Mouse (Mus musculus) G1E (cell line): ENCODE measurements around the gene Adcy9.

Source experiments
- CTCF ChIP-seq: IDR thresholded peaks from 2 replicates; pipeline ENCODE4 v1.5.1; 2012; ENCODE audit warnings: low read depth, low read length, inconsistent platforms, mixed read lengths
- GATA1 ChIP-seq: IDR thresholded peaks from 2 replicates; pipeline ENCODE4 v1.6.1; 2012; ENCODE audit warnings: borderline replicate concordance, low read length, inconsistent platforms, mixed read lengths
- POLR2AphosphoS5 ChIP-seq: IDR thresholded peaks from 2 replicates; pipeline ENCODE4 v1.6.1; 2012; ENCODE audit warnings: low read depth, low read length, inconsistent platforms; ENCODE audit not compliant: insufficient replicate concordance
- TAL1 ChIP-seq: conservative IDR thresholded peaks from 2 replicates; pipeline ENCODE4 v1.6.1; 2012; ENCODE audit warnings: low read depth, low read length, inconsistent platforms, mixed read lengths

DNA sequence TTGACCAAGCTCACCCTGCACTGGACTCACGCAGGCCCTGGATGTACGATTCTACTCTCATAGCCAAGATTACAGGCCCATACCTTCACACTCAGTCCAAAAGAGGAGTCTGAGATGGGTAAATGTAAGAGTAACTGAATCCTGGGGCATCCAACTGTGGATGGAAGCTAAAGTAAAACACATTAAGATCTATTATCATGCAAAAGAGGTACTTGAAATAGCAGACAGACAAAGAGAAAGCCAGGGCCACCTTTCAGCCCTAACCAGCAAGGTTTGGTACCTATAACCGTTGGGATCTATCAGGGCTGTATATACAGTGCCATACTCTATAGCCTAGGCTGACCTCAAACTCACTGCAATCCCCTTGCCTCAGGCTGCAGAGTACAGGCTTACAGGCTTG is 127.0 kb downstream of the Adcy9 start:
- TF ChIP-seq CTCF (no peak), POLR2AphosphoS5 (no peak), GATA1 (no peak), TAL1 (no peak)
